Mouse (Mus musculus) spleen, adult 12 weeks (tissue): ENCODE results near the gene Rasa1.
A peak's percentile ranks its signal among the peaks of the same experiment; 100 is the strongest.

Experiments
- DNase-seq: peaks from one replicate; pipeline ENCODE4 v3.0.0; 2022; ENCODE audit warnings: low spot score

The Rasa1 gene

DNA sequence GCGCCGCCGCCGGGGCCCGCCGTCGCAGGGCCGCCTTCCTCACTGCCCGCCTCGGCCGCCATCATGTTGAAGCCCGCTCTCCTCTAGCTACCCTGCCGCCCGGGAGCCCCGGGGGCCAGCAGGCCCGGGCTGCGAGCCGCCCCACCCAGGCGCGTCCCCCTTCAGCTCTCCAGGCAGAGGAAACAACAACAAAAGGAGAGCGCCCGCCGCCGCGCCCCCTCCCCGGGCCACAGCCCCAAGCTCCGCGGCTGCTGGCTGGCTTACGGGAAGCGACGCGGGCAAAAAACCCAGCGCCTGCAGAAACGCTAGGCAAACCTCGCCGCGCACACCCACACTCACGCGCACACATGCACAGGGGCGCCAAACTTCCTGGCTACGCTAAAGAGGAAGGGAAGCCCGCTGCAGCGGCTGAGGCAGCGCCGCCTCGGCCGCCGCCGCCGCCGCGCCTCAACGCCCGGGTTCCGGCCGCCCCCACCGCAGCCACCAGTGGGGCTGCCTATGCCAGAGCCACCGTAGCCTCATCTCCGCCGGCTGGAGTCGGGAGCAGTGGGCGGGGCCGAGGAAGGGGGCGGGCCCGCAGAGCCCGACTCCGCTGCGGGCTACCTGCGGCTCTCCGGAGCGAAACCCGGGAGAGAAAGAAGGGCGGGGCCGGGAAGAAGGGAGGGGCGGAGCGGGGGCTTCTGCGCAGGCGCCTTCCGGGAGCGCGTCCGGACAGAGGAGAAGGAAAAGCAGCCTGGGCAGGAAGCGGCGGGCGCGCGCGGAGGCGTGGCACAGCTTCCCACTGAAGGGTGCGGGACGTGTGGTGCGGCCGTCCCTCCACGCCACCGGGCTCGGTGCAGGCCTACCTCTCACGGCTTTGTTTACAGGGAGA is at the start of gene Rasa1:
Gene Rasa1, minus strand, starts transcription at position 288 of the 871 bp plus-strand sequence.
- DNase-seq: peak; percentile 91

DNA sequence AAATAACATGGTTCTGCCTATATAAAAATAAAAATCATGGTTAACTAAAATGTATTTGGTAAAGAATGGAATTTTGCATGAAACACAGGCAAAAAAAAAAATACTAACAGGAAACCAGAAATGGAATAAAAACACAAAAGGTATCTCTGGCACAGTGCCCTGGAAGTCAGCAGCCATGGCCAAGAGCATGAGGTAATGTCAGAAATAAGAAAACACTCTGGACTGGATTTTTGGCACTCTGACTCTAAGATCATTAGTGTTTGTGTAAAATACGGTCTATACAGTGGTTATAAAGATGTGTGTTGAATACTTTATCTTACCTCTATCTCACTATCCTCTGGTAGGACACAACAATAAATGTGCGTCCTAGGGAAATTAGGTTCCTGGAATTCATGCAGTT is 22.6 kb upstream of the Rasa1 start:
- DNase-seq: no peak

DNA sequence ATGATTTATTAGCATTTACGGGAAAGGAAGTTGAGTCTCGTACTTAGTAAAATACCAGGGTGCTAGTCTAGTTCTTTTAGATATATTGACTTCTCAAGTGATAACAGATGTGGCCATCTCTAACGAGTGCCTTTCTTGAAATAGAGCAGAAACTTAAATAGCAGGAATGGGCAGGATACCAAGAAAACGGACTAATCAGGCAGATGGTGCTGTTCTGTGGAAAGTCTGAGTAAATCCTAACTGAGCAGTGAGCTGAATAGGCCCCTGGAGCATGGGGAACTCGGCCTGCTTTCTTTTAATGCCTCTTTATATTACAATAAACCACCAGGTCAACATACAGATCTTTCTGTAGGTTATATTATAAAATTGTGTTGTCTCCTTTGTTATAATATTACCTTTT is 22.0 kb upstream of the Rasa1 start:
- DNase-seq: no peak

DNA sequence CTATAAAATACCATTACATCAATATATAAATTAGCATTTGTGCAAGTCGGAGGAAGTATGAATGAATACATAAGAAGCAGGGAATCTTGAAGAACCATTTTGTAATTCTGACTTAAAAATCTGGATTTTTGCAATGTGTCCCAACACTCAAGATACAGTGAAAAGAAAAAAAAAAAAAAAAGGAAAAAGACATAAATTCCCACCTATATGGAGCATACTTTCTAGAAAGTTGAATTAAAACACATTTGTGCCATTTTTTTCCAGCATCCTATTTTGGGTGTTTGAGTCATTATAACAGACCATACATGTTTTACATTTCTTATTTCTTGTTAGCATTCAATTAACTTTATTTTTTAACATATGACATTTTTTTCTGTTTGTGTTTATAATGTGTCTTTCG is 21.6 kb upstream of the Rasa1 start:
- DNase-seq: no peak

DNA sequence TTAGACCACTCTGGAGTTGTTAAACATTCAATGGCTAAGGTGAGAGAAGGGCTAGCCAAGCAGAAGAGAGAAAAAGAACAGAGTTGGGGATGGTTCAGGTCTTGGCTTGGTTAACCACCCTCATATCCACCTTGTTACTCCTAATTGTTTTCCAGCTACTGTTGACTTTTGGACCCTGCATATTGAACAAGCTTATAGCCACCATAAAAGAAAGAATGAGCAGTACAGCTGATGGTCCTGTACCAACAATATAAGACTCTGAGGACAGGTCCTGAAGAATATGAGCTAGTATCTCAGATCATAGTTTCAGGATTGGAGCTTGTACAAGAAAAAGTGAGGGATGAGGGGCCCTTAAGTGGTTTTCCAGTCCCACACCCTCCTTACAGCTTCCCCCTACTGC is 17.1 kb upstream of the Rasa1 start:
- DNase-seq: no peak

DNA sequence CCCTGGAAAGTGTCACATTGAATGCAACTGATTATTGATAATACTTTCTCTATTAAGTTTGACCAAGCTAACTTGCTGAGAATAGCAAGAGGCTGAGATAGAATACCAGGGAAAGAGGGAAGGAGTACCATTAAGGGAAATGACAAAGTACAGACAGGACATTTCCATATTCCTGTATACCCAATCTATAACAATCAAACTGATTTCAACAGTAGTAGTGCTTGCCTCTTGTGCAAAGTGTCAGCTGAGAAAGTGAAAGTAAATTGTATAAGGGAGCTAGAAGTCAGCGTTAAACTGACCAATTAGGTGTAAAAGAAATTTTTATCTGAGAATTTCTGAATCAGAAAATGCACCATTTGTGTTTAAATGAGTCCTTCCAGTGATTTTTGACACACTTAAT is 1.7 kb upstream of the Rasa1 start:
- DNase-seq: no peak

DNA sequence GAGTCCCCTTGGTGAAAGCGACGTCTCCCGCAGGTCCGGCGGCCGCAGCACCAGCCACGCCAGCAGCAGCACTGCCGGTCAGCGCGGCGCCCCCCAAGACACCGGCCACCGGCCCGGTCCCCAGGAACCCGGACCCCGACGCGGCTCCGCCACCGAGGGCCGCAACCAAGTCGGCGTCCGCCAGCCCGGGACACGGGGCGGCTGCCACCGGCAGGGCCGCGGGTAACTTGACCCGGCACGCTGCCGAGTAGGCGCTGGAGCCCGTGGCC is 422 bp downstream of the Rasa1 start:
- no peak for DNase-seq

DNA sequence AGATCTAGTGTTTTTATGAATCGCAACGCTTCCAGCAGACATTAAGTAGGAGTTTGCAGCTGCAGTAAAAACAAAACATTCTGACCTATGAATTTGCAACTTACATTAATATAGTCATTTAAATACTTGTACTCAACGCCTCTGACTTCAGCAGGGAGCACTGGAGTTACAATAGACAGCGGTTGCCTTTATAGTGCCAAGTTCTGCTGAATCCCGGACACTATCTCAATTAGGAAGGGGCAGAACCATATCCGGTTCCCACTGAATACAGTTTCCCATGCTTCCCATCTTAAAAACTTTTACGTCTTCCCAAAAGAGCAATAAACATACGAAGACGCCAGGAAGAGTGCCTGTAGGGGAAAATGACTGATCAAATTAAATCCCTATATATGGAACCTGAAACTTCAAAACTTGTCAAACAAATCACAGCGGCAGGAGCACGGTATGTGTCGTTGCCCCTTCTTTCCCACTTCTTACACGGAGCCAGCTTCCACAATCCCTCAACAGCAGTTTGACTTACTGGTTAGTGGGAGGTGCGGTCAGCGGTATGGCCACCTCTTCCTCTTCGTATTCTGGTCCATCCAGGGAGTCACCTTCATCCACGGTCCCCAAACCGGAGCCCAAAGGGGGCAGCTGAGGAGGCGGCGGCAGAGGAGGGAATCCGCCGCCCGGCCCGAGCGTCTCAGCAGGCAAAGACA is 905 bp downstream of the Rasa1 start:
- no peak for DNase-seq

DNA sequence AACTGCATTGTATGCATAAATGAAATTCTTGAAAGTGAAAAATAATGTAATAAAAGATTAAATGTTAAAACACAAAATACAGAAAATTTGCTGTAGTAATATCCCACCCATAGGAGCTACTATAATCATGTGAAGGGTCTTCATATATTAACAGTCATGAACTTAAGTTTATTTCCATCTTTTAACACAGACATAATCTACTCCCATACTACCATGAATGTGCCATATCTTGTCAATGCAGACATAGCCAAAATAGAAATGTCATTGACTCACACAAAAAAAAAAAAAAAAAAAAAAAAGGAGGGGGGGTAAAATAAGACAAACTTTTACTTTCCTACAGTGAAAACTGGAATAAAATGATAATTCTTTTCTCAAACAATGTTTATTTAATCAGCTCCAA is 6.3 kb downstream of the Rasa1 start:
- DNase-seq: no peak

DNA sequence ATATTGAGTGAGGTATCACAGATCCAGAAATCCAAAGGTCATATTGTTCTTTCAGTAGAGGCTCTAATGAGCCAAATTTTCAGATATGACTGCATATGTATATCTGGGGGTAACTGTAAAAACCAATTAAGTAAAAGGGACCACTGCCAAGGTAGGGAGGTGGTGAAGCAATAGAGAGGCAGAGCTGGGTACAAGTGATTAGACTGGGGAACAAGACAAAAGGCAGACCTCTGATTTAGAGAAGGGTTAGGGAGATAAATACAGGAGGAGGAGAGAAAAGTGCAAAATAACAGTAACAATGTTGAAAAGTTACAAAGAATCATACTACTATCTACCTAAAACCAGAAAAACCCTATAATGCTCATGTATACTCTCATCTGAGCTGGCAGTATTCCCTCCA is 10.0 kb downstream of the Rasa1 start:
- no peak for DNase-seq

DNA sequence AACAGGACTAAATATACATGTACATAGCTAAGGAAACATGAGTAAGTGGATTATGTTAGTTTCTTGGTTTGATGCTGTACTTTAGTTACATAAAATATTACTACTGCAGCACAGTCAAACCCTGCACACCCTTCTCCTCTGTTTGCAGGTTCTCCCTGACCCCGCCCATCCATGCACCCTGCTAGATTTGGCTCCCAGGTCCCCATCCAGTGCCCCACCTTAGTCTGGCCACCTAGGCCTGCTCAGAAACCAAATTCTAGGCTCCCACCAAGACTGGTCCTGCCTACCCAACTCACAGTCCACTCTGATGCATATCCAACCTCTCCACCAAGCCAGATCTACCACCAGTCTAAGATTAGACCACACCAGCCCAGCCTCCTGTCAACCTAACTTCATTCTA is 14.4 kb downstream of the Rasa1 start:
- no peak for DNase-seq

DNA sequence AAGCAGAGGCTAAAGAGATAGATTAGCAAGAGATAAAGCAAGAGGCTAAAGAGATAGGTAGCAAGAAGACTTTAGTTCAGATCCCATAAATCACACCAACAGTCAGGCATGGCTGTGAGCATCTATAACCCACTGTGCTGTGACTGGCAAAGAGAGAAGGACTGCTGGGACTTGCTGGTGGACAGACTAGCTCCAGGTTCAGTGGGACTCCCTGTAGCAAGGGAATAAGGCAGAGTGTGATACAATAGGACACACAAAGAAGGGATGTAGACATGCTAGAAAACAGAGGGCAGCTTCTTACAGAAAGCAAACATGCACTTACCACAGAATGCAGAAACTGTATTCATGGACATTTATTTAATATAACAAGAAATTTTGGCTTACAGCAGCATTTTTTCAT is 15.1 kb downstream of the Rasa1 start:
- DNase-seq: no peak

DNA sequence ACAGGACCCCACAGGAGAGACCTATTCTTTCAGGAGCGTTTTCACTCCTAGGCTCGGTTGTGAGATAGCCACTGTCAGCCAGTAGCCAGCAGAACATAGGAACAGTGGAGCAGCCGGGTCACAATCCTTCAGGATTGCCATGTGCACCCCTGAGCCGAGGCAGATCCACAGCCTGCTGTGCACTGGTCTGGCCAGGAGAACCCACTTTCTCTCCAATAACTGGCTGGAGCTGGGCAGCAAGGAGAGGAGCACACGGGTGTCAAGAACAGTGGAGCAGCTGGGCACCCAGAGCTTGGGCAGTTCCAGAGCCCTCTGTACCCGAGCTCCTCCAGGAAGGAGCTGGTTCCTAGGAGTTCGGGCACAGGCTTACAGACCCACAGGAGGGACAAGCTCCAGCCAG is 50.2 kb downstream of the Rasa1 start:
- no peak for DNase-seq

DNA sequence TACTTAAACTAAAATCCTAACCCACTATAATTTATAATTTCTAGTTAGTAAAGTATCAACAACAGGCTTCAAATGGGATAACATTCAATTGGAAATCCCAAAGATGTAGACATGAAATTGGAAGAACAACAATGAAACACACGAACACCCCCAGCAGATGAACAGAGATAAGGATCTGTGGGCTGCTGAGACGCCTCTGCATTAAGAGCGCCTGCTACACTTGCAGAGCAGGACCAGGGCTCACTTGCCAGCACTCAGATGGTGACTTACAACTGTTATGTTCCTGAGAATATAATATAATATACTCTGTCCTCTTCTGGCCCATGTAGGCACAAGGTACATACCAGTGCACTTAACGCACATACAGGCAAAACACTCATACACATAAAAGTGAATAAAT is 70.3 kb downstream of the Rasa1 start:
- no peak for DNase-seq

DNA sequence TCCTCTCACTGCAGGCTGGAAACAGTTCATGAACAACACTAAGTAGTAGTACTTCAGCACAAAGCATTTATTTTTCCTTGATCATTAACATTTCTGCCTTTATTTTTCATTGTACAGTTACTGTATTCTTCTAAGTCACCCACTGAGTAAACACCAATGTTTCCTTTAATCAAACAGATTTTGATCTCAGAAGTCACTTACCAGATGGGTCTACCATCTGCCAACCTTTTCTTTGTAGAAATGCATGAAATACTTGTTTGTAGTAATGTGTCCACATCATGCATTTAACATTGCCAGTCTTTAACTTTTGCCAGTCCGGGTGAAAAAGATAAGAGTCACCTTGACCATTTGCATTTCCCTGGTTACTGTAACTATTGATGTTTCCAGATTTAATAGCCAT is 78.6 kb downstream of the Rasa1 start:
- DNase-seq: no peak

DNA sequence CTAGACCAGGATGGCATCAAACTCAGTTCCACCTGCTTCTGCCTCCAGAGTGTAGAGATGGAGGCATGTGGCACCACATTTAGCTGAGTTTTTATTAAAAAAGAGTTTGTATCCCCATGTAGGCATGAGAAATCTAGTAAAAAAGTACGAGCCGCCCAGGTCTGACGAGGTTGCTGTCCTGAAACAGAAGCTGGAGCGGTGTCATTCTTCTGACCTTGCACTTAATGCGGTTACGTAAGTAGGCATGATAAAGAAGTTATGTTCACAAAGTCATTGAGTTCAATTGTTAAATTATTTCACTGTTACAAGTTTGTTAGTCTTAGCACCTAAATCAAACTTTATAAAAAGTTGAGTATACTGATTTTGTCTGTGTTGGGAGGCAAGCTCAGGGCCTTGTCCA is 80.3 kb downstream of the Rasa1 start:
- no peak for DNase-seq

DNA sequence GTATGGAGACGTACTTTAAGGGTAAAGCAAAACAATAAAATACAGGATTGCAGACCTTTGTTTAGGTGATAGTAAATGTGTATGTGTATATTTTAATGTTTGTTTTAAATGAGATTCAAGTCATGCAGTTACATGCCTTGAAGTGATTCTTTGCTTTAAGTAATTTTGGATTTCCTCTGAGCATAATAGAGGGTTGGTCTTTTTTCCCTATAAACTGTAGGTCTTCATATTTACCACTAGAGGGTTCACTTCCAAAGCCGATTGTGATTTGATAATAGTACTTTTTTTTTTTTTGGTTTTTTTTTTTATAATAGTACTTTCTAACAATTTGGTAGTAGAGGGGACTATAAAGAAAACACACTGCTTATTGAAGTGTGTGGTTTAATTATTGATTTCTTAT is 81.4 kb downstream of the Rasa1 start:
- DNase-seq: no peak

DNA sequence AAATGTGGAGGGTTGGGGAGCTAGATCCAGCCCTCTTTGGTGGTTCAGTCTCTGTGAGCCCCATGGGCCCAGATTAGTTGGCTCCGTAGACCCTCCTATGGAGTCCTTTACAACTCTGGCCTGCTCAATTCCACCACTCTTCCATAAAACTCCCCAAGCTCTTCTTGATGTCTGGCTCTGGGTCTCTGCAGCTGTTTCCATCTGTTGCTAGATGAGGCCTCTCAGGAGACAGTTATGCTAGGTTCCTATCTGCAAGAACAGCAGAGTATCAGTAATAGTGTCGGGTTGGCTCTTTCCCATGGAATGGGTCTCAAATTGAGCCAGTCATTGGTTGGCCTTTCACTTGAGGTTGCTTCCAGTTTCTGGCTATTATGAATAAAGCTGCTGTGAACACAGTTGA is 97.7 kb downstream of the Rasa1 start:
- no peak for DNase-seq

DNA sequence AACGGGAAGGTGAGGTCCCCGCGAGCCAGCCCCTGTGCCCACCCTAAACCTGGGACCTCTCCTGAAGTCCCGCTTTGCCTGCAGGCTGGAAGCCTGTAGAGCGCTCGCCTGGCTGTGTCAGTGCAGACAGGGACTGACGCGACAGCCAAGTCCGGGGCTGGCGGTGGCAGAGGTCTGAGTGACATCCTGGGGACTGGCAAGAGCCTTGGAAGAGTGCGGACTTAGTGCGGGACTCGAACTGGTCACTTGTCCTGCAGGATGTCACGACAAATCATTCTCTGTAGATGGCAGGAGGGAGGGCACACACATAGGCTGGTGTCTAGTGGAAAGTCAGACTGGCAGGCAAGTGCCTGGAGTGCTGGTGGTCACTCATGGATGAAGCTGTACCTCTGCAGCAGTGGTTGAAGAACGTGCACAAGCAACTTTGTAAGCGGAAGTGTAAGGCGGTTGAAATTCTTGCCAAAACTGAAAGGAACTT is 99.2 kb downstream of the Rasa1 start:
- peak; percentile 39 for DNase-seq

DNA sequence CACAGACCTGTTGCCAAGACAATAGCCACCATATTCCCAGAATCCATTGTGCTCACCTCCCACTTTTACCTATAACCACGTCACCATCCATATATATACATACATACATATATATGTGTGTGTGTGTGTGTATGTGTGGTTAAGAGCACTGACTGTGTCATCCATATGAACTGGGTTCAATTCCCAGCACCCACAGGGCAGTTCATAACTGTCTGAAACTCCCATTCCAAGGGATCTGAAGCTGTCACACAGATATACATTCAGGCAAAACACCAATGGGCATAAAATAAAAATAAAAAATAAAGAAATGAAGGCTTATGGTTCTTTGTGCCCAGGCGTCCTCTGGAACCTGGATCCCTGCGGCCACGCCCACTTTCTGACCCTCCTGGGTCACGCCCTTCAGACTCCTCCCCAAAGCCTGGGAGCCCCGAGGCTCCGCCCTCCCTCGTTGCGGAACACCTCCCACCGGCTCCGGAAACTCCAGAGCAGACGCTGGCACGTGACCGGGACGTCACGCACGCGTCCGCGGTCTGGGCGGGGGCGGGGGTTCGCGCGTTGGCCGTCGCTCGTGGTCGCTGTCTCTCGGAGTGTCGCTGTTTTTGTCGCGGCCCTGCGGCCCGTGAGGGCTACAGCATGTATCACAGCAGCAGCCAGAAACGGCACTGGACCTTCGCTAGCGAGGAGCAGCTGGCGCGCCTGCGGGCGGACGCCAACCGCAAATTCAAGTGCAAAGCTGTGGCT is 99.9 kb downstream of the Rasa1 start, which contains the start of gene Ccnh:
Gene Ccnh, plus strand, starts transcription at position 506 of the 741 bp plus-strand sequence.
- peak; percentile 85 for DNase-seq
